Mouse (Mus musculus) gastrocnemius, adult 2 months (tissue): ENCODE results near the gene Gm49353. TPM values are rescaled to one million over a fixed set of nuclear protein-coding genes. Genes with fewer than 3 reads are reported as not detected.
A peak's percentile ranks its signal among the peaks of the same experiment; 100 is the strongest.

ENCODE experiments used
- DNase-seq: peaks from one replicate; pipeline ENCODE4 v3.0.0; 2022
- H3K27ac ChIP-seq: fragments of 200-600 bp; 2 replicates; pipeline ENCODE4 v1.8.1; 2022; ENCODE audit warnings: mild to moderate bottlenecking
- H3K4me3 ChIP-seq: fragments of 200-600 bp; 2 replicates; pipeline ENCODE4 v1.8.1; 2022; ENCODE audit warnings: mild to moderate bottlenecking, moderate library complexity
- CTCF ChIP-seq: fragments of 200-600 bp; IDR thresholded peaks from 2 replicates; pipeline ENCODE4 v1.8.1; 2022; ENCODE audit warnings: antibody characterized with exemption, mild to moderate bottlenecking, moderate library complexity
- intact Hi-C: fragments of 180-260 bp; cut with DNase I; formaldehyde crosslinking; loops from one replicate; pipeline ENCODE4 v1.15.1; 2025
- total RNA-seq, 2 experiments: library from RNA; stranded (reverse); gene quantifications; 2 replicates each; pipeline ENCODE4 v1.2.3; 2021

The Gm49353 gene
- total RNA-seq, 2 experiments from 2014 or later: not detected

GRCm38 (mm10) chr10:29208735-29209134, 10.0 kb downstream of the Gm49353 start:
- intact Hi-C loops: no loop called here
- DNase-seq: no peak
- Histone ChIP-seq H3K4me3 (no peak overlapping the region), H3K27ac (peak overlapping the region; percentile 98)
- TF ChIP-seq CTCF: no peak

- Histone ChIP-seq H3K27ac (peak within 1 kb of the TSS; percentile 98), H3K4me3 (peak within 1 kb of the TSS; percentile 76)
- no peak for TF ChIP-seq CTCF
- peak; percentile 85 for DNase-seq
- intact Hi-C loops: loop anchor here (5.0 kb wide), 2 partner anchors 101 to 151 kb away; partner anchors contain the start of genes Echdc1 and Rnf146
Measured at GRCm38 (mm10) chr10:29211453-29211852, 12.7 kb downstream of the Gm49353 start, which contains the start of gene 9330159F19Rik. Gene 9330159F19Rik (plus strand): TSS chr10:29211606.

GRCm38 (mm10) chr10:29213534-29214100, 14.9 kb downstream of the Gm49353 start:
- intact Hi-C loops: loop anchor here (5.0 kb wide), 2 partner anchors 99 to 149 kb away; partner anchors contain the start of genes Echdc1 and Rnf146

GRCm38 (mm10) chr10:29216957-29217356, 18.2 kb downstream of the Gm49353 start:
- intact Hi-C loops: no loop called here
- TF ChIP-seq CTCF: no peak
- no peak for DNase-seq
- peak overlapping the region; percentile 78 for H3K27ac ChIP-seq
- peak overlapping the region; percentile 54 for H3K4me3 ChIP-seq

More at GRCm38 (mm10) chr10:29213534-29214100, 14.9 kb downstream of the Gm49353 start:
- no peak for TF ChIP-seq CTCF
- peak overlapping the region; percentile 76 for H3K4me3 ChIP-seq
- H3K27ac ChIP-seq: peak overlapping the region; percentile 98
- DNase-seq: no peak

- TF ChIP-seq CTCF: no peak
- intact Hi-C loops: no loop called here
- Histone ChIP-seq H3K4me3 (peak overlapping the region; percentile 54), H3K27ac (peak overlapping the region; percentile 78)
- no peak for DNase-seq
Measured at GRCm38 (mm10) chr10:29217451-29217850, 18.7 kb downstream of the Gm49353 start.

- intact Hi-C loops: no loop called here
- Histone ChIP-seq H3K4me3 (no peak overlapping the region; the same call in 1 of the 2 replicates), H3K27ac (peak overlapping the region; percentile 1; the same call in 1 of the 2 replicates)
- DNase-seq: no peak
- no peak for TF ChIP-seq CTCF
Measured at GRCm38 (mm10) chr10:29225329-29225728, 26.6 kb downstream of the Gm49353 start.

- Histone ChIP-seq H3K4me3 (no peak overlapping the region), H3K27ac (no peak overlapping the region)
- no peak for DNase-seq
- intact Hi-C loops: no loop called here
- TF ChIP-seq CTCF: no peak
Measured at GRCm38 (mm10) chr10:29231208-29231607, 32.5 kb downstream of the Gm49353 start.

Other genes with a start within 250 kb of the Gm49353 start
- gene 2310057J18Rik, start 212.7 kb upstream of the Gm49353 start, total RNA-seq: not detected
- not detected for gene Soga3, start 55.1 kb upstream of the Gm49353 start, total RNA-seq
- 10 to 100 TPM; 47.2 to 47.5 TPM for gene 9330159F19Rik, start 12.7 kb downstream of the Gm49353 start, total RNA-seq
- gene Echdc1, start 114.2 kb downstream of the Gm49353 start, total RNA-seq: 10 to 100 TPM; 30.6 to 42.4 TPM
- gene Rnf146, start 163.5 kb downstream of the Gm49353 start, total RNA-seq: 10 to 100 TPM; 56.5 to 60.7 TPM